Mouse (Mus musculus) neural tube, embryonic 11.5 days (tissue): ENCODE data around the gene Olfr1449. TPM values are rescaled to one million over a fixed set of nuclear protein-coding genes. Genes with fewer than 3 reads are reported as not detected.
"Not testable (repeated sequence)": the region's sequence is repeated elsewhere in the genome, so short reads cannot be mapped to it uniquely, and the experiment has no call there.

ENCODE experiments used
- ATAC-seq: fragments of 200-750 bp; cut with Nextera tagmentation; 2 replicates; pipeline ENCODE4 v1.8.0; 2017; ENCODE audit warnings: moderate number of reproducible peaks, mild to moderate bottlenecking, moderate TSS enrichment, moderate library complexity; ENCODE audit not compliant: insufficient read depth, low FRiP score, low TSS enrichment
- DNase-seq: peaks from one replicate; pipeline ENCODE4 v3.0.0-alpha.2; 2015; ENCODE audit warnings: low spot score
- H3K27ac ChIP-seq: fragments of 300-500 bp; sonication (generic); 2 replicates; pipeline ENCODE4 v1.5.1; 2014; ENCODE audit warnings: low read depth, mild to moderate bottlenecking, low read length
- H3K27me3 ChIP-seq: fragments of 300-500 bp; sonication (generic); 2 replicates; pipeline ENCODE4 v1.6.1; 2014; ENCODE audit warnings: mild to moderate bottlenecking, low read length, mixed read lengths; ENCODE audit not compliant: control insufficient read depth, insufficient read depth
- H3K36me3 ChIP-seq: fragments of 300-500 bp; sonication (generic); 2 replicates; pipeline ENCODE4 v1.6.1; 2014; ENCODE audit warnings: mild to moderate bottlenecking, low read length, moderate library complexity, mixed read lengths; ENCODE audit not compliant: control insufficient read depth, insufficient read depth
- H3K4me1 ChIP-seq: fragments of 300-500 bp; sonication (generic); 2 replicates; pipeline ENCODE4 v1.6.1; 2014; ENCODE audit warnings: low read length, mixed read lengths; ENCODE audit not compliant: control insufficient read depth, insufficient read depth
- H3K4me2 ChIP-seq: fragments of 300-500 bp; sonication (generic); 2 replicates; pipeline ENCODE4 v1.6.1; 2014; ENCODE audit warnings: low read depth, mild to moderate bottlenecking, moderate library complexity
- H3K4me3 ChIP-seq: fragments of 300-500 bp; sonication (generic); 2 replicates; pipeline ENCODE4 v1.5.1; 2014; ENCODE audit warnings: low read depth, low read length
- H3K9ac ChIP-seq: fragments of 300-500 bp; sonication (generic); 2 replicates; pipeline ENCODE4 v1.6.1; 2014; ENCODE audit warnings: mild to moderate bottlenecking, low read length
- H3K9me3 ChIP-seq: fragments of 300-500 bp; sonication (generic); 2 replicates; pipeline ENCODE4 v1.6.1; 2016; ENCODE audit warnings: low read length; ENCODE audit not compliant: control insufficient read depth
- WGBS: fragments of 180-500 bp; shearing (Covaris S2); extraction: QIAGEN DNeasy Blood & Tissue Kit; methylation state at CpG from one replicate; pipeline ENCODE4 v1.1.7; 2014; 5-methylcytosine and 5-hydroxymethylcytosine counted together
- polyA plus RNA-seq: library from polyadenylated mRNA; unstranded; fragments of >200 nt; fragmentation: Nextera tagmentation; extraction: Ambion mirVana; gene quantifications from 2 replicates; pipeline ENCODE4 v1.2.1, GENCODE M21; 2014

Gene Olfr1449
- polyA plus RNA-seq: not detected in 2 replicates

- ATAC-seq: no peak
Observed at GRCm38 (mm10) chr19:12930540-12930939, at the start of gene Olfr1449. Olfr1449 (plus strand) TSS chr19:12930840.

DNA sequence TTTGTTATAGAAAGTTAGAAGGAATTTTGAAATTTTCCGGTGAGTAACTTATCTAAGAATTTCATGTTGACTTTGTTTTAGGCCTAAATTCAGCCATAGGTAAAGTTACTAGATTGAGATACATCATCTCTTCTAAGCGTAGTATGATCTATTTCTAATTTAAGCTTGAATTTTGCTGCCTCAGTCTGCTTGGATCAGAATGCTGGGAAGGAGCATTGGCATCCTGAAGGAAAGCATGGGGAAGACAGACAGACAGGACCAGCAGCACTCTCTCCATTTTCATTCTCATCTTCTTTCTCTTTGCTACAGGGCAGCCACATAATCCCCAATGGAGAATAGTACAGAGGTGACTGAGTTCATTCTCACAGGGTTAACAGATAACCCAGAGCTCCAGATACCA is 47.1 kb upstream of the Olfr1449 start, which contains the start of gene Olfr1445:
Gene Olfr1445 (plus strand): TSS at position 301 of the 400 bp plus-strand sequence.
- ATAC-seq (no peak), DNase-seq (no peak)
- 88% methylated on average over 2 of the region's 2 CpGs for WGBS
- Histone ChIP-seq H3K27ac (no peak within 1 kb of the TSS), H3K4me3 (no peak within 1 kb of the TSS), H3K4me1 (no peaks in the 10 kb centered on the region), H3K27me3 (no peaks in the 10 kb centered on the region), H3K9ac (no peak within 1 kb of the TSS), H3K4me2 (no peak within 1 kb of the TSS), H3K36me3 (no peaks in the 10 kb centered on the region), H3K9me3 (no peaks in the 10 kb centered on the region)

More at GRCm38 (mm10) chr19:12930540-12930939, at the start of gene Olfr1449:
- H3K4me2 ChIP-seq: no peak within 1 kb of the TSS
- no peaks in the 10 kb centered on the region for H3K36me3 ChIP-seq
- no peaks in the 10 kb centered on the region for H3K27me3 ChIP-seq
- no peak within 1 kb of the TSS for H3K27ac ChIP-seq
- H3K9me3 ChIP-seq: no peaks in the 10 kb centered on the region; the same call in 1 of the 2 replicates
- H3K9ac ChIP-seq: no peak within 1 kb of the TSS
- no peak for DNase-seq
- H3K4me3 ChIP-seq: no peak within 1 kb of the TSS
- no peaks in the 10 kb centered on the region for H3K4me1 ChIP-seq

DNA sequence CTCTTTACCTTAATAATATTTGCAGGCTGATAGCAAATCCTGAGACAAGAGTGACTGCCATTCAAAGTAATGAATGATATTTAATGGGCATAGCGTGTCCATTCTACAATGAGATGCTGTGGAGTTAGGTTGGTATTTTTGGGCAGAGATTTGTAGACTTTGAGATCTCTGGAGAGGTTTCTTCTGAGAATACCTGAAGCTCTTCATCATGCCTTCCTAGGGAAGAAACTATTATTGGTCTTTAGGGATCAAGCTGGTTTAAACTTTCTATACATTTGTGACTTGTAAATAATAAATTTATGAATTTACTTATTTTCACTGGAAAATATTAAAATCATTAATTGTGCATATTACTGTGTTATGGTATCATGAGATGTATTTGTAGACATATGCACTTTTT is 37.2 kb upstream of the Olfr1449 start, which contains the start of gene Olfr1446:
Gene Olfr1446 (minus strand): TSS at position 101 of the 400 bp plus-strand sequence.
- no peak for DNase-seq
- Histone ChIP-seq H3K9me3 (no peaks in the 10 kb centered on the region), H3K4me2 (no peak within 1 kb of the TSS), H3K27ac (no peak within 1 kb of the TSS), H3K36me3 (no peaks in the 10 kb centered on the region), H3K27me3 (no peaks in the 10 kb centered on the region), H3K4me3 (no peak within 1 kb of the TSS), H3K4me1 (no peaks in the 10 kb centered on the region), H3K9ac (no peak within 1 kb of the TSS)
- ATAC-seq: no peak
- WGBS: 70% methylated on average over 1 of the region's 1 CpGs

DNA sequence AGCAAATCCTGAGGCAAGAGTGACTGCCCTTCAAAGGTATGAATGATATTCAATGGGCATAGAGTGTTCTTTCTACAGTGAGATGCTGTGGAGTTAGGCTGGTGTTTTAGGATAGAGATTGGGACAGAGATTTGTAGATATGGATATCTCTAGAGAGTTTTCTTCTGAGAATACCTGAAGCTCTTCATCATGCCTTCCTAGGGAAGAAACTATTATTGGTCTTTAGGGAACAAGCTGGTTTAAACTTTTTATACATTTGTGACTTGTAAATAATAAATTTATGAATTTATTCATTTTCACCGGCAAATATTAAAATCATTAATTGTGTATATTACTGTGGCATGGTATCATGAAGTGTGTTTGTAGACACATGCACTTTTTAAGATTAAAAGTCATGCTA is 27.0 kb upstream of the Olfr1449 start, which contains the start of gene Olfr1447:
Gene Olfr1447 (minus strand): TSS at position 101 of the 400 bp plus-strand sequence.
- no peak for ATAC-seq
- H3K27ac ChIP-seq: no peak within 1 kb of the TSS
- no peak within 1 kb of the TSS for H3K4me2 ChIP-seq
- no peak within 1 kb of the TSS for H3K4me3 ChIP-seq
- H3K9ac ChIP-seq: no peak within 1 kb of the TSS
- no peaks in the 10 kb centered on the region for H3K9me3 ChIP-seq
- no peak for DNase-seq
- H3K27me3 ChIP-seq: no peaks in the 10 kb centered on the region
- no peaks in the 10 kb centered on the region for H3K4me1 ChIP-seq
- no peaks in the 10 kb centered on the region for H3K36me3 ChIP-seq
- WGBS: 94% methylated on average over 1 of the region's 1 CpGs

DNA sequence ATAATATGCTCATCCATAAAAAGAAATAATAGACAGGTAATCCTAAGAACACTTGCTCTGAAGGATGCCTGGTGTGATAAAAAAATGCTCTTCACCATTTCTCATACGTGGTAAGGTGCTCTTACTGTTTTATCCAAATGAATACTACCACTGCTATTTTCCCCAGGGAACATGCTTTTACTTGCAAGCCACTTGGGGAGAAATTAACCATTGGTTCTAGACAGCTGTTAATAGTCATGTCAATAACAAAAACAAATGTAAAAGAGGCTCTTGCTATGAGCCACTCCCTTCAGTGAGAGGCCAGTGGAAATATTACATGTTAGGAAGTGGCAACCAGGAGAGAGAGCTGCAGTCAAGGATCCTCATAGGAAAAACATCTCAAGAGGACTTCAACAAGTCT is 6.3 kb upstream of the Olfr1449 start, which contains the start of gene Olfr1448:
Gene Olfr1448 (minus strand): TSS at position 101 of the 400 bp plus-strand sequence.
- WGBS: 79% methylated on average over 1 of the region's 1 CpGs
- no peaks in the 10 kb centered on the region for H3K4me1 ChIP-seq
- H3K4me2 ChIP-seq: no peak within 1 kb of the TSS
- no peak for ATAC-seq
- H3K27me3 ChIP-seq: no peaks in the 10 kb centered on the region
- DNase-seq: no peak
- H3K9ac ChIP-seq: no peak within 1 kb of the TSS
- H3K4me3 ChIP-seq: no peak within 1 kb of the TSS
- no peak within 1 kb of the TSS for H3K27ac ChIP-seq
- no peaks in the 10 kb centered on the region; the same call in 1 of the 2 replicates for H3K9me3 ChIP-seq
- H3K36me3 ChIP-seq: no peaks in the 10 kb centered on the region

- WGBS: 93% methylated on average over 1 of the region's 1 CpGs
- H3K4me2 ChIP-seq: no peak within 1 kb of the TSS
- H3K36me3 ChIP-seq: no peaks in the 10 kb centered on the region
- no peak within 1 kb of the TSS for H3K9ac ChIP-seq
- no peaks in the 10 kb centered on the region for H3K4me1 ChIP-seq
- H3K9me3 ChIP-seq: no peaks in the 10 kb centered on the region
- ATAC-seq: no peak
- no peaks in the 10 kb centered on the region for H3K27me3 ChIP-seq
- H3K4me3 ChIP-seq: no peak within 1 kb of the TSS
- H3K27ac ChIP-seq: no peak within 1 kb of the TSS
- no peak for DNase-seq
Observed at GRCm38 (mm10) chr19:12949958-12950357, 19.3 kb downstream of the Olfr1449 start, which contains the start of gene Olfr1450. Olfr1450 (plus strand) TSS chr19:12950258.

DNA sequence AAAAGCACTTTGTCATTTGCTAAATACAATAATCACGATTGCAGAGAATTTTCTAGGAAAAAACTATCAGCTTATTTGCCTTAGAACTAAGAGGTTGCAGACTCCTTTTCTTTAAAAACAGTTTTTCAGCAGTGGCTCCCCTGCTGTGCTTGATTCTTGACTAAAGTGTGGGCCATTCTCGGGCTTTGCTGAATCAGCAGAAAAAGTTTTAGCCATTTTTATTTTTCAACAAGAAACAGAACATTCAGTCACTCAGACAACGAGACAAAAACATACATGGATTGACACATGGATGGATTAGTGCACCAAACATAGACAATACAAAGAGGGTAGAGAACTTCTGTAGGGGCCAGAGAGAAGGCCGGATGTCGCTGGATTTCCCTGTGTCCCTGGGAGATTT is 39.4 kb downstream of the Olfr1449 start:
- H3K36me3 ChIP-seq, H3K27me3 ChIP-seq, H3K4me2 ChIP-seq, H3K4me1 ChIP-seq, H3K9ac ChIP-seq, H3K4me3 ChIP-seq, ATAC-seq, H3K27ac ChIP-seq, DNase-seq, H3K9me3 ChIP-seq: not testable (repeated sequence)
- 80% methylated on average over 5 of the region's 5 CpGs for WGBS

Other genes with a start within 250 kb of the Olfr1449 start
- gene Keg1, start 235.1 kb upstream of the Olfr1449 start, polyA plus RNA-seq: not detected in 2 replicates
- 1.3 and 1.7 TPM in 2 replicates for gene Cntf, start 165.2 kb upstream of the Olfr1449 start, polyA plus RNA-seq
- gene Zfp91, start 134.7 kb upstream of the Olfr1449 start, polyA plus RNA-seq: 10.6 and 11.2 TPM in 2 replicates
- 0.93 and 1.1 TPM in 2 replicates for gene Lpxn, start 134.6 kb upstream of the Olfr1449 start, polyA plus RNA-seq
- gene Gm5244, start 84.2 kb upstream of the Olfr1449 start, polyA plus RNA-seq: not detected in 2 replicates
- not detected in 2 replicates for gene Olfr1444, start 73.6 kb upstream of the Olfr1449 start, polyA plus RNA-seq
- gene Olfr1445, start 47.0 kb upstream of the Olfr1449 start, polyA plus RNA-seq: not detected in 2 replicates
- not detected in 2 replicates for gene Olfr1446, start 37.3 kb upstream of the Olfr1449 start, polyA plus RNA-seq
- not detected in 2 replicates for gene Olfr1447, start 27.1 kb upstream of the Olfr1449 start, polyA plus RNA-seq
- not detected in 2 replicates for gene Olfr1448, start 6.4 kb upstream of the Olfr1449 start, polyA plus RNA-seq
- gene Olfr1450, start 19.4 kb downstream of the Olfr1449 start, polyA plus RNA-seq: not detected in 2 replicates
- gene Olfr1451, start 64.2 kb downstream of the Olfr1449 start, polyA plus RNA-seq: not detected in 2 replicates
- gene Olfr1453, start 97.5 kb downstream of the Olfr1449 start, polyA plus RNA-seq: not detected in 2 replicates
- gene Olfr1454, start 129.8 kb downstream of the Olfr1449 start, polyA plus RNA-seq: not detected in 2 replicates
- not detected in 2 replicates for gene Olfr1457, start 167.1 kb downstream of the Olfr1449 start, polyA plus RNA-seq
- gene Olfr1458, start 175.9 kb downstream of the Olfr1449 start, polyA plus RNA-seq: not detected in 2 replicates
- not detected in 2 replicates for gene Olfr1459, start 218.7 kb downstream of the Olfr1449 start, polyA plus RNA-seq
- gene Olfr1461, start 232.2 kb downstream of the Olfr1449 start, polyA plus RNA-seq: not detected in 2 replicates